In genomic region chr12:91587491-91588033, GRCm38 (mm10) we compare ENCODE assay signal across 8 mouse cellular contexts. TPM values are rescaled to one million over a fixed set of nuclear protein-coding genes. Genes with fewer than 3 reads are reported as not detected.
DNase-seq lines count a peak whose midpoint lies in the region; ATAC-seq and TF ChIP-seq lines count a peak whose summit lies in the region.

No protein-coding gene starts in this region.

- no peak for DNase-seq in heart, postnatal 25 days (ENCODE audit: low spot score)
- DNase-seq in ES-E14 (ENCODE audit: low read depth, low spot score), result no peak
- DNase-seq in forebrain, postnatal 0 days, result peak; percentile 39
- DNase-seq in midbrain, embryonic 10.5 days (ENCODE audit: low spot score), result no peak
- no peak for DNase-seq in Muller cell, postnatal 12 days (ENCODE audit: inconsistent ontology term)
- no peak for DNase-seq in spleen, postnatal 4 days (ENCODE audit: low spot score in 2 of 2)

- 22% methylated on average over 5 of the region's 5 CpGs for WGBS in heart, embryonic 15.5 days
- WGBS in forebrain, postnatal 0 days, result 4% methylated on average over 5 of the region's 5 CpGs
- 34% methylated on average over 5 of the region's 5 CpGs for WGBS in midbrain, embryonic 10.5 days

- peaks cover 8% of the 10 kb centered on the region; the same call in 1 of the 2 replicates for H3K36me3 ChIP-seq in heart, embryonic 15.5 days
- peaks cover 4% of the 10 kb centered on the region for H3K36me3 ChIP-seq in ES-E14 (ENCODE audit: control insufficient read depth, insufficient read depth, low read length, poor library complexity, severe bottlenecking)
- 0 out of 2 replicates have a peak, but pooled peaks cover 6% of the 10 kb centered on the region for H3K36me3 ChIP-seq in forebrain, postnatal 0 days (ENCODE audit: insufficient read depth)
- peaks cover 41% of the 10 kb centered on the region for H3K36me3 ChIP-seq in midbrain, embryonic 10.5 days

- H3K9ac ChIP-seq in heart, embryonic 15.5 days, result peak overlapping the region; percentile 99
- peak overlapping the region; percentile 55; the same call in 1 of the 2 replicates for H3K9ac ChIP-seq in ES-E14 (ENCODE audit: insufficient read depth, low read depth, low read length, poor library complexity, severe bottlenecking)
- peak overlapping the region; percentile 100 for H3K9ac ChIP-seq in forebrain, postnatal 0 days

- no peaks in the 10 kb centered on the region for H3K9me3 ChIP-seq in heart, embryonic 15.5 days (replicated peaks)
- H3K9me3 ChIP-seq in ES-E14 (ENCODE audit: control insufficient read depth, insufficient read depth, low read depth, low read length), result no peaks in the 10 kb centered on the region
- H3K9me3 ChIP-seq in forebrain, postnatal 0 days (ENCODE audit: low read length), result no peaks in the 10 kb centered on the region
- H3K9me3 ChIP-seq in midbrain, embryonic 10.5 days (replicated peaks), result no peaks in the 10 kb centered on the region

- intact Hi-C loops in heart, postnatal 25 days (cut with DNase I), result no loop called here

- peaks cover 22% of the 10 kb centered on the region for H3K4me1 ChIP-seq in heart, embryonic 15.5 days (replicated peaks)
- H3K4me1 ChIP-seq in ES-E14 (ENCODE audit: control insufficient read depth in 2 of 2, insufficient read depth in 2 of 2, low read length in 2 of 2, poor library complexity in 1 of 2), result no peaks in the 10 kb centered on the region; a peak in 2 of 4 replicates
- peaks cover 26% of the 10 kb centered on the region for H3K4me1 ChIP-seq in forebrain, postnatal 0 days (ENCODE audit: insufficient read depth)
- peaks cover 44% of the 10 kb centered on the region for H3K4me1 ChIP-seq in midbrain, embryonic 10.5 days

- peak overlapping the region; percentile 100 for H3K27ac ChIP-seq in heart, embryonic 15.5 days
- H3K27ac ChIP-seq in ES-E14 (ENCODE audit: insufficient read depth, low read depth, low read length, poor library complexity, severe bottlenecking), result no peak overlapping the region
- peak overlapping the region; percentile 100 for H3K27ac ChIP-seq in forebrain, postnatal 0 days (ENCODE audit: low read depth, low read length)
- H3K27ac ChIP-seq in midbrain, embryonic 10.5 days (replicated peaks), result peak overlapping the region; percentile 100

- peak overlapping the region; percentile 92 for H3K4me3 ChIP-seq in heart, embryonic 15.5 days
- peak overlapping the region; percentile 86 to 97 for H3K4me3 ChIP-seq in ES-E14 (ENCODE audit: insufficient read depth in 1 of 2, low read depth in 1 of 2, low read length in 2 of 2, poor library complexity in 1 of 2, severe bottlenecking in 1 of 2)
- peak overlapping the region; percentile 92 for H3K4me3 ChIP-seq in forebrain, postnatal 0 days (ENCODE audit: low read depth, low read length)
- peak overlapping the region; percentile 92 for H3K4me3 ChIP-seq in midbrain, embryonic 10.5 days

- no peaks in the 10 kb centered on the region for H3K27me3 ChIP-seq in heart, embryonic 15.5 days
- H3K27me3 ChIP-seq in forebrain, postnatal 0 days (ENCODE audit: insufficient read depth, low read length), result no peaks in the 10 kb centered on the region
- H3K27me3 ChIP-seq in midbrain, embryonic 10.5 days (ENCODE audit: low read depth, poor library complexity, severe bottlenecking), result no peaks in the 10 kb centered on the region; the same call in 1 of the 2 replicates

- H3K4me2 ChIP-seq in heart, embryonic 15.5 days, result peak overlapping the region; percentile 77
- H3K4me2 ChIP-seq in forebrain, postnatal 0 days (ENCODE audit: low read depth), result peak overlapping the region; percentile 54

- no peak for TF ChIP-seq CTCF in forebrain, postnatal 0 days (IDR thresholded peaks at IDR 0.05; ENCODE audit: low read depth)

- no peak for ATAC-seq in heart, embryonic 15.5 days (replicated peaks; ENCODE audit: insufficient number of reproducible peaks, insufficient read depth, low FRiP score, low read depth)
- no peak for ATAC-seq in forebrain, postnatal 0 days
- no peak for ATAC-seq in monocyte, adult 5-6 weeks (replicated peaks; ENCODE audit: insufficient number of reproducible peaks, low FRiP score, low TSS enrichment, poor library complexity, severe bottlenecking)

- in situ Hi-C loops in ES-E14 (cut with MboI; ENCODE audit: low sequenced_read_pairs in 2 of 2, unreplicated experiment in 2 of 2), result no loop called here

TF ChIP-seq in ES-E14, 5 proteins besides CTCF, POLR2A, EP300 and RAD21:
- no peak for TF ChIP-seq HCFC1 (IDR thresholded peaks at IDR 0.05; ENCODE audit: borderline replicate concordance, insufficient read depth, low read length)
- no peak for TF ChIP-seq ZC3H11A (IDR thresholded peaks at IDR 0.05; ENCODE audit: borderline replicate concordance, low read depth, low read length)
TF ChIP-seq in ES-E14: peak in this region for 0.

RNA-seq across cellular contexts. Expression of gene Gtf2a1, which starts 2.7 kb away (rescaled TPM):
- polyA plus RNA-seq in heart, embryonic 15.5 days (2015; fragmentation: Nextera tagmentation; extraction: Ambion mirVana), result 24.5 and 27.9 TPM in 2 replicates
- 10 to 100 TPM; 24.7 to 27.4 TPM for total RNA-seq in heart, postnatal 25 days (2021)
- 27.9 and 38.0 TPM in 2 replicates for total RNA-seq in ES-E14 (2012; rRNA removed)
- total RNA-seq in forebrain, postnatal 0 days (2014; rRNA removed), result 23.2 and 33.6 TPM in 2 replicates
- polyA plus RNA-seq in forebrain, postnatal 0 days (2015; fragmentation: Nextera tagmentation; extraction: Ambion mirVana), result 25.2 and 37.3 TPM in 2 replicates
- 62.9 and 74.4 TPM in 2 replicates for polyA plus RNA-seq in midbrain, embryonic 10.5 days (2016; fragmentation: Nextera tagmentation; extraction: Ambion mirVana)
- total RNA-seq in monocyte, adult 5-6 weeks (2017), result 31.8 to 40.7 TPM (median 36.9 TPM) in 3 replicates
